Mouse (Mus musculus) liver, embryonic 14.5 days (tissue): Measurements from ENCODE around the gene Lypla2.

Source experiments
- CTCF ChIP-seq: IDR thresholded peaks from 2 replicates; pipeline ENCODE4 v1.5.1; 2016; ENCODE audit warnings: antibody characterized with exemption, low read depth, control low read depth
- EP300 ChIP-seq: IDR thresholded peaks from 2 replicates; pipeline ENCODE4 v1.6.1; 2016; ENCODE audit warnings: antibody characterized with exemption, low read depth

GRCm38 (mm10) chr4:135953179-135953578 is 19.2 kb downstream of the Lypla2 start:
- TF ChIP-seq EP300 (no peak), CTCF (no peak)
